Mouse (Mus musculus): ENCODE measurements around the gene Hmga2. TPM values are rescaled to one million over a fixed set of nuclear protein-coding genes. Genes with fewer than 3 reads are reported as not detected.

Hmga2 gene
- polyA plus RNA-seq, 1 experiment from 2014 or later: 4.6 TPM

GRCm38 (mm10) chr10:120426086-120426610 is 50.1 kb downstream of the Hmga2 start:
- H3K4me2 ChIP-seq (ENCODE audit: low read length): no peak overlapping the region
- no peaks in the 10 kb centered on the region for H3K27me3 ChIP-seq (ENCODE audit: control insufficient read depth, insufficient read depth, low read length)
- no peaks in the 10 kb centered on the region for H3K36me3 ChIP-seq (ENCODE audit: control insufficient read depth, insufficient read depth, low read length)
- no peak overlapping the region for H3K4me3 ChIP-seq (ENCODE audit: control insufficient read depth in 1 of 2, insufficient read depth in 1 of 2, low read depth in 1 of 2, low read length in 2 of 2)
- ATAC-seq (ENCODE audit: insufficient number of reproducible peaks, insufficient read depth, low FRiP score, low read depth): no peak
- WGBS: 63% methylated on average over 14 of the region's 14 CpGs
- no peaks in the 10 kb centered on the region for H3K9me3 ChIP-seq (ENCODE audit: control insufficient read depth, low read length)
- H3K9ac ChIP-seq (ENCODE audit: low read length): no peak overlapping the region
- H3K27ac ChIP-seq (replicated peaks in 1 of 2; ENCODE audit: control insufficient read depth in 1 of 2, insufficient read depth in 1 of 2, low read depth in 2 of 2, low read length in 2 of 2): 0 out of 4 replicates have a peak overlapping the region, but pooled peaks of 1 of the 2 experiments have one; percentile 11
- H3K4me1 ChIP-seq (ENCODE audit: control insufficient read depth in 2 of 2, insufficient read depth in 2 of 2, low read length in 2 of 2): peaks cover 26 to 42% of the 10 kb centered on the region in 2 experiments

GRCm38 (mm10) chr10:120424015-120424414 is 52.3 kb downstream of the Hmga2 start:
- no peaks in the 10 kb centered on the region for H3K36me3 ChIP-seq (ENCODE audit: control insufficient read depth, insufficient read depth, low read length)
- H3K4me3 ChIP-seq (ENCODE audit: control insufficient read depth in 1 of 2, insufficient read depth in 1 of 2, low read depth in 1 of 2, low read length in 2 of 2): no peak overlapping the region
- H3K9ac ChIP-seq (ENCODE audit: low read length): no peak overlapping the region
- peaks cover 35 to 55% of the 10 kb centered on the region in 2 experiments for H3K4me1 ChIP-seq (ENCODE audit: control insufficient read depth in 2 of 2, insufficient read depth in 2 of 2, low read length in 2 of 2)
- 13% methylated on average over 9 of the region's 9 CpGs for WGBS
- no peak overlapping the region for H3K4me2 ChIP-seq (ENCODE audit: low read length)
- H3K27ac ChIP-seq (replicated peaks in 1 of 2; ENCODE audit: control insufficient read depth in 1 of 2, insufficient read depth in 1 of 2, low read depth in 2 of 2, low read length in 2 of 2): peak overlapping the region; percentile 2 to 32; a peak in 2 of 4 replicates
- H3K27me3 ChIP-seq (ENCODE audit: control insufficient read depth, insufficient read depth, low read length): no peaks in the 10 kb centered on the region
- H3K9me3 ChIP-seq (ENCODE audit: control insufficient read depth, low read length): no peaks in the 10 kb centered on the region
- ATAC-seq (ENCODE audit: insufficient number of reproducible peaks, insufficient read depth, low FRiP score, low read depth): no peak

DNA sequence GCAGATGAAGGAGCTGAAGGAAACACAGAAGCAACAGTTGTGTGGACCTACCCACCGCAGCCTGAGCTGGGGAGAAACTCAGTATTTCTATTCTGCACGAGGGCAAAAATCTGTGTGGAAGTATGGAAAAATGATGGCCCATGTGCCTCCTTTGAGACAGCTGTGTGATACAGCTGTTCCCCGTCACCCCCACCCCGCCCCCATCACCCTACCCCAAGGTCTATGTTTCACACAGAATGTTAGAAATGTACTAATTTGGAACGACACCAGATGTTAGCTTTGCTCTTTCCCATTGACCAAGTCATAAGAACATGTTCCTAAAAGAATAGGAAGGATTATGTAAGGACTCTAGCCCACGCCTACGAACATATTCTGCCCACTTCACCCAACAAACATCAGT is 53.0 kb downstream of the Hmga2 start:
- no peak for ATAC-seq (ENCODE audit: insufficient number of reproducible peaks, insufficient read depth, low FRiP score, low read depth)
- H3K9ac ChIP-seq (ENCODE audit: low read length): no peak overlapping the region; the same call in 1 of the 2 replicates
- H3K27me3 ChIP-seq (ENCODE audit: control insufficient read depth, insufficient read depth, low read length): no peaks in the 10 kb centered on the region
- H3K4me1 ChIP-seq (ENCODE audit: control insufficient read depth in 2 of 2, insufficient read depth in 2 of 2, low read length in 2 of 2): peaks cover 35 to 57% of the 10 kb centered on the region in 2 experiments
- H3K27ac ChIP-seq (replicated peaks in 1 of 2; ENCODE audit: control insufficient read depth in 1 of 2, insufficient read depth in 1 of 2, low read depth in 2 of 2, low read length in 2 of 2): peak overlapping the region; percentile 88 to 92; a peak in 2 of 4 replicates
- H3K4me3 ChIP-seq (ENCODE audit: control insufficient read depth in 1 of 2, insufficient read depth in 1 of 2, low read depth in 1 of 2, low read length in 2 of 2): no peak overlapping the region
- 79% methylated on average over 7 of the region's 7 CpGs for WGBS
- no peaks in the 10 kb centered on the region for H3K36me3 ChIP-seq (ENCODE audit: control insufficient read depth, insufficient read depth, low read length)
- H3K9me3 ChIP-seq (ENCODE audit: control insufficient read depth, low read length): no peaks in the 10 kb centered on the region
- H3K4me2 ChIP-seq (ENCODE audit: low read length): no peak overlapping the region

DNA sequence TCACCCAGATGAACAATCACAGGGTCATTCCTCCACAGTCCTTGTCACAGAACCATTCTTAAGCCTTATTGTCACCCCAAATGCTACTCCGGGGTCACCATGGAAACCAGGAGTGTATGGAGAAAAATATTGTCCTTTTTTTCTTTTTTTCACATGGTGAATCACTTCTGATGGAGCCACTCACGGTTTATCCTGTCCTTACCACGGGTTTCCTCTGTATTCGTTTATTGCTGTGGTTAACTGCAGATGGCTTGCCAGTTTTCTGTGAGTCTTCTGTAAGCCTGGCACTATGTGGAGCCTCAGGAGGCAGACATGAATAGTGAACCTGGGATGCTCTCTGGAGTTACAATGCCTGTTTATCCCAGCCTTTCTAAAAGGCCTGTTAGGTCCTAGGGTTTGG is 53.4 kb downstream of the Hmga2 start:
- Histone ChIP-seq H3K27ac (replicated peaks in 1 of 2; ENCODE audit: control insufficient read depth in 1 of 2, insufficient read depth in 1 of 2, low read depth in 2 of 2, low read length in 2 of 2) (peak overlapping the region; percentile 88 to 92; a peak in 3 of 4 replicates), H3K9me3 (ENCODE audit: control insufficient read depth, low read length) (no peaks in the 10 kb centered on the region), H3K36me3 (ENCODE audit: control insufficient read depth, insufficient read depth, low read length) (no peaks in the 10 kb centered on the region), H3K9ac (ENCODE audit: low read length) (peak overlapping the region; percentile 44; the same call in 1 of the 2 replicates), H3K4me1 (ENCODE audit: control insufficient read depth in 2 of 2, insufficient read depth in 2 of 2, low read length in 2 of 2) (peaks cover 36 to 57% of the 10 kb centered on the region in 2 experiments), H3K27me3 (ENCODE audit: control insufficient read depth, insufficient read depth, low read length) (no peaks in the 10 kb centered on the region), H3K4me3 (ENCODE audit: control insufficient read depth in 1 of 2, insufficient read depth in 1 of 2, low read depth in 1 of 2, low read length in 2 of 2) (no peak overlapping the region), H3K4me2 (ENCODE audit: low read length) (peak overlapping the region; percentile 54)
- 68% methylated on average over 4 of the region's 4 CpGs for WGBS
- ATAC-seq (ENCODE audit: insufficient number of reproducible peaks, insufficient read depth, low FRiP score, low read depth): no peak

- Histone ChIP-seq H3K27me3 (ENCODE audit: control insufficient read depth, insufficient read depth, low read length) (no peaks in the 10 kb centered on the region), H3K36me3 (ENCODE audit: control insufficient read depth, insufficient read depth, low read length) (no peaks in the 10 kb centered on the region), H3K4me2 (ENCODE audit: low read length) (peak overlapping the region; percentile 54), H3K4me3 (ENCODE audit: control insufficient read depth in 1 of 2, insufficient read depth in 1 of 2, low read depth in 1 of 2, low read length in 2 of 2) (0 out of 4 replicates have a peak overlapping the region, but pooled peaks of 1 of the 2 experiments have one; percentile 7), H3K27ac (replicated peaks in 1 of 2; ENCODE audit: control insufficient read depth in 1 of 2, insufficient read depth in 1 of 2, low read depth in 2 of 2, low read length in 2 of 2) (peak overlapping the region; percentile 88 to 92), H3K4me1 (ENCODE audit: control insufficient read depth in 2 of 2, insufficient read depth in 2 of 2, low read length in 2 of 2) (peaks cover 40 to 65% of the 10 kb centered on the region in 2 experiments), H3K9me3 (ENCODE audit: control insufficient read depth, low read length) (no peaks in the 10 kb centered on the region), H3K9ac (ENCODE audit: low read length) (peak overlapping the region; percentile 44)
- 6% methylated on average over 10 of the region's 10 CpGs for WGBS
- peak; percentile 92 for ATAC-seq (ENCODE audit: insufficient number of reproducible peaks, insufficient read depth, low FRiP score, low read depth)
These were observed 54.2 kb downstream of the Hmga2 start for GRCm38 (mm10) chr10:120422050-120422449.

- no peak for ATAC-seq (ENCODE audit: insufficient number of reproducible peaks, insufficient read depth, low FRiP score, low read depth)
- no peaks in the 10 kb centered on the region for H3K9me3 ChIP-seq (ENCODE audit: control insufficient read depth, low read length)
- peaks cover 43 to 63% of the 10 kb centered on the region in 2 experiments for H3K4me1 ChIP-seq (ENCODE audit: control insufficient read depth in 2 of 2, insufficient read depth in 2 of 2, low read length in 2 of 2)
- no peaks in the 10 kb centered on the region for H3K36me3 ChIP-seq (ENCODE audit: control insufficient read depth, insufficient read depth, low read length)
- no peaks in the 10 kb centered on the region for H3K27me3 ChIP-seq (ENCODE audit: control insufficient read depth, insufficient read depth, low read length)
- no peak overlapping the region for H3K4me3 ChIP-seq (ENCODE audit: control insufficient read depth in 1 of 2, insufficient read depth in 1 of 2, low read depth in 1 of 2, low read length in 2 of 2)
- peak overlapping the region; percentile 54 to 59 for H3K27ac ChIP-seq (replicated peaks in 1 of 2; ENCODE audit: control insufficient read depth in 1 of 2, insufficient read depth in 1 of 2, low read depth in 2 of 2, low read length in 2 of 2)
- WGBS: 74% methylated on average over 15 of the region's 15 CpGs
- H3K9ac ChIP-seq (ENCODE audit: low read length): no peak overlapping the region
- peak overlapping the region; percentile 54; the same call in 1 of the 2 replicates for H3K4me2 ChIP-seq (ENCODE audit: low read length)
These were observed 55.2 kb downstream of the Hmga2 start for GRCm38 (mm10) chr10:120420971-120421629.

- no peak for ATAC-seq (ENCODE audit: insufficient number of reproducible peaks, insufficient read depth, low FRiP score, low read depth)
- Histone ChIP-seq H3K4me2 (ENCODE audit: low read length) (no peak overlapping the region), H3K9ac (ENCODE audit: low read length) (no peak overlapping the region), H3K4me1 (ENCODE audit: control insufficient read depth in 2 of 2, insufficient read depth in 2 of 2, low read length in 2 of 2) (peaks cover 33 to 50% of the 10 kb centered on the region in 2 experiments), H3K4me3 (ENCODE audit: control insufficient read depth in 1 of 2, insufficient read depth in 1 of 2, low read depth in 1 of 2, low read length in 2 of 2) (no peak overlapping the region), H3K9me3 (ENCODE audit: control insufficient read depth, low read length) (no peaks in the 10 kb centered on the region), H3K36me3 (ENCODE audit: control insufficient read depth, insufficient read depth, low read length) (peaks cover 5% of the 10 kb centered on the region; the same call in 1 of the 2 replicates), H3K27ac (replicated peaks in 1 of 2; ENCODE audit: control insufficient read depth in 1 of 2, insufficient read depth in 1 of 2, low read depth in 2 of 2, low read length in 2 of 2) (no peak overlapping the region), H3K27me3 (ENCODE audit: control insufficient read depth, insufficient read depth, low read length) (no peaks in the 10 kb centered on the region)
- WGBS: 68% methylated on average over 16 of the region's 16 CpGs
These were observed 57.3 kb downstream of the Hmga2 start for GRCm38 (mm10) chr10:120418738-120419523.
